Mouse (Mus musculus) forebrain, embryonic 13.5 days (tissue): ENCODE results near the gene Pde11a. TPM values are rescaled to one million over a fixed set of nuclear protein-coding genes. Genes with fewer than 3 reads are reported as not detected.
A peak's percentile ranks its signal among the peaks of the same experiment; 100 is the strongest.

Experiments used
- ATAC-seq: fragments of 200-750 bp; cut with Nextera tagmentation; 2 replicates; pipeline ENCODE4 v1.8.0; 2017
- H3K27ac ChIP-seq: fragments of 300-500 bp; sonication (generic); 2 replicates; pipeline ENCODE4 v1.5.1; 2015; ENCODE audit warnings: inconsistent platforms, mild to moderate bottlenecking, moderate library complexity
- H3K27me3 ChIP-seq: fragments of 300-500 bp; sonication (generic); 2 replicates; pipeline ENCODE4 v1.6.1; 2015; ENCODE audit warnings: mild to moderate bottlenecking, inconsistent platforms
- H3K36me3 ChIP-seq: fragments of 300-500 bp; sonication (generic); 2 replicates; pipeline ENCODE4 v1.6.1; 2015; ENCODE audit warnings: mild to moderate bottlenecking, inconsistent platforms; ENCODE audit not compliant: poor library complexity, severe bottlenecking
- H3K4me1 ChIP-seq: fragments of 300-500 bp; sonication (generic); 2 replicates; pipeline ENCODE4 v1.6.1; 2015; ENCODE audit warnings: inconsistent platforms
- H3K4me2 ChIP-seq: fragments of 300-500 bp; sonication (generic); 2 replicates; pipeline ENCODE4 v1.6.1; 2015; ENCODE audit warnings: inconsistent platforms, mild to moderate bottlenecking, moderate library complexity
- H3K4me3 ChIP-seq: fragments of 300-500 bp; sonication (generic); 2 replicates; pipeline ENCODE4 v1.5.1; 2015; ENCODE audit warnings: mild to moderate bottlenecking, inconsistent platforms
- H3K9ac ChIP-seq: fragments of 300-500 bp; sonication (generic); 2 replicates; pipeline ENCODE4 v1.6.1; 2015; ENCODE audit warnings: mild to moderate bottlenecking, inconsistent platforms
- H3K9me3 ChIP-seq: fragments of 300-500 bp; sonication (generic); replicated peaks from 2 replicates; pipeline ENCODE4 v1.6.1; 2016; ENCODE audit warnings: inconsistent platforms
- WGBS: fragments of 180-500 bp; shearing (Covaris S2); methylation state at CpG from one replicate; pipeline ENCODE4 v1.1.7; 2015; 5-methylcytosine and 5-hydroxymethylcytosine counted together
- polyA plus RNA-seq: library from polyadenylated mRNA; unstranded; fragments of >200 nt; fragmentation: Nextera tagmentation; extraction: Ambion mirVana; gene quantifications from 2 replicates; pipeline ENCODE4 v1.2.1, GENCODE M21; 2015

Pde11a gene
- polyA plus RNA-seq, 1 experiment from 2014 or later, result 0.31 TPM

GRCm38 (mm10) chr2:76360226-76360625 is 21.7 kb upstream of the Pde11a start, which contains the start of gene Cyct:
Gene Cyct, minus strand, starts transcription at chr2:76360450.
- Histone ChIP-seq H3K9ac (no peak within 1 kb of the TSS), H3K27ac (no peak within 1 kb of the TSS), H3K4me2 (no peak within 1 kb of the TSS), H3K27me3 (no peaks in the 10 kb centered on the region), H3K4me1 (no peaks in the 10 kb centered on the region), H3K4me3 (no peak within 1 kb of the TSS), H3K36me3 (no peaks in the 10 kb centered on the region), H3K9me3 (no peaks in the 10 kb centered on the region)
- 90% methylated on average over 11 of the region's 11 CpGs for WGBS
- ATAC-seq, result no peak

DNA sequence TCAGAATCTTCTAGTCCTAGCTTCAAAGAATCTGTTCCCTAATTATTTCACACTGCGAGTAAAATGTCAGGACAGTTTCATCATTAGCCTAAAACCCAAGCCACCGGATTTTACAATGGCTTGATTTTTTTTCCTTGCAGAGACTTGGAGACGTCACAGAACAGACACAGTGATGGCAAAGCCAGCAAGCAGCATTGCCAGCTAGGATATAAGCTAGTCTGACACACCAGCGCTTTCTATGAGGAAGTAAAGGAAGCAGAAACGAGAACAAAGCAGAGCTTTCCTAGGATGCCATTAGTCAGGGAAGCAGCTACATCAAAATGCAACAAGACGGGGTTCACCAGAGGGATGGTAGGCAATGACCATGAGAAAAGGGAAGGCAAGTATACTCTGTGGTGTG is 9.3 kb upstream of the Pde11a start:
- no peaks in the 10 kb centered on the region for H3K36me3 ChIP-seq
- H3K9ac ChIP-seq, result no peak overlapping the region
- H3K4me2 ChIP-seq, result no peak overlapping the region
- 0 out of 2 replicates have a peak, but pooled peaks have one; percentile 16 for ATAC-seq
- no peaks in the 10 kb centered on the region for H3K27me3 ChIP-seq
- no peaks in the 10 kb centered on the region for H3K4me1 ChIP-seq
- WGBS, result 56% methylated on average over 6 of the region's 6 CpGs
- no peak overlapping the region for H3K4me3 ChIP-seq
- H3K9me3 ChIP-seq, result no peaks in the 10 kb centered on the region
- no peak overlapping the region for H3K27ac ChIP-seq

DNA sequence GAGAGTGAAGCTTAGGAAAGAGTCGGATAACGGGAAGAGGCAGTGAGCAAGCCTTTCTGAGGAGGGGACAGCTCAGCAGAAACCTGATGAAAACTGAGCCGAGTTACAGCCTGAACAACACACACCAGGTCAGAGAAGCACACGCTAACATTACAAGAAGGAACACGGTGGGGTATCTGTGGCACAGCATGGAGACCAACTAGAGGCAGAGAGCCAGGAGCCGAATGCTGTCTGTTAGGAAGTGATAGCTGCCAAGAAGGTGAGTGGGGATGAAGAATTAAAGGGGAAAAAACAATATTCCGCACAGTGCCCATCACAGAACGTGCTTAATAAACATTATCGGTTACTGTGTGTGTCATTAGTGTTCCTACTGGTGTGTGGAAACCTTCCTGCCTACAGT is 3.6 kb upstream of the Pde11a start:
- H3K36me3 ChIP-seq, result no peaks in the 10 kb centered on the region
- peaks cover 22% of the 10 kb centered on the region for H3K27me3 ChIP-seq
- H3K4me3 ChIP-seq, result no peak overlapping the region
- ATAC-seq, result no peak
- peaks cover 9% of the 10 kb centered on the region for H3K4me1 ChIP-seq
- no peaks in the 10 kb centered on the region for H3K9me3 ChIP-seq
- H3K4me2 ChIP-seq, result no peak overlapping the region
- H3K9ac ChIP-seq, result no peak overlapping the region
- WGBS, result 88% methylated on average over 9 of the region's 9 CpGs
- H3K27ac ChIP-seq, result no peak overlapping the region

GRCm38 (mm10) chr2:76334596-76334995 is 4.0 kb downstream of the Pde11a start:
- Histone ChIP-seq H3K9me3 (no peaks in the 10 kb centered on the region), H3K27me3 (peaks cover 32% of the 10 kb centered on the region), H3K4me2 (no peak overlapping the region), H3K4me1 (peaks cover 9% of the 10 kb centered on the region), H3K9ac (no peak overlapping the region), H3K27ac (no peak overlapping the region), H3K4me3 (no peak overlapping the region), H3K36me3 (no peaks in the 10 kb centered on the region)
- 76% methylated on average over 5 of the region's 5 CpGs for WGBS
- ATAC-seq, result no peak

- whole genome bisulfite sequencing, result 79% methylated on average over 11 of the region's 11 CpGs
- ATAC-seq, result no peak
Observed at GRCm38 (mm10) chr2:76332161-76332805, 6.3 kb downstream of the Pde11a start.

GRCm38 (mm10) chr2:76330081-76330480 is 8.5 kb downstream of the Pde11a start:
- 92% methylated on average over 5 of the region's 5 CpGs for WGBS
- Histone ChIP-seq H3K4me1 (no peaks in the 10 kb centered on the region), H3K36me3 (no peaks in the 10 kb centered on the region), H3K9ac (no peak overlapping the region), H3K27ac (no peak overlapping the region), H3K9me3 (no peaks in the 10 kb centered on the region), H3K27me3 (no peaks in the 10 kb centered on the region), H3K4me2 (no peak overlapping the region), H3K4me3 (no peak overlapping the region)
- no peak for ATAC-seq

More at GRCm38 (mm10) chr2:76332161-76332805, 6.3 kb downstream of the Pde11a start:
- H3K27ac ChIP-seq, result no peak overlapping the region
- H3K4me2 ChIP-seq, result no peak overlapping the region
- H3K36me3 ChIP-seq, result no peaks in the 10 kb centered on the region
- no peak overlapping the region for H3K4me3 ChIP-seq
- H3K4me1 ChIP-seq, result no peaks in the 10 kb centered on the region
- H3K9me3 ChIP-seq, result no peaks in the 10 kb centered on the region
- H3K27me3 ChIP-seq, result 0 out of 2 replicates have a peak, but pooled peaks cover 11% of the 10 kb centered on the region
- no peak overlapping the region for H3K9ac ChIP-seq

- Histone ChIP-seq H3K36me3 (no peaks in the 10 kb centered on the region), H3K4me2 (no peak overlapping the region), H3K27me3 (no peaks in the 10 kb centered on the region), H3K27ac (no peak overlapping the region), H3K9me3 (no peaks in the 10 kb centered on the region), H3K4me1 (no peaks in the 10 kb centered on the region), H3K4me3 (no peak overlapping the region), H3K9ac (no peak overlapping the region)
- WGBS, result 85% methylated on average over 3 of the region's 3 CpGs
- no peak for ATAC-seq
Observed at GRCm38 (mm10) chr2:76326161-76326560, 12.4 kb downstream of the Pde11a start.

GRCm38 (mm10) chr2:76324463-76324862 is 14.1 kb downstream of the Pde11a start:
- Histone ChIP-seq H3K9ac (no peak overlapping the region), H3K9me3 (no peaks in the 10 kb centered on the region), H3K4me2 (no peak overlapping the region), H3K4me1 (no peaks in the 10 kb centered on the region), H3K4me3 (no peak overlapping the region), H3K27me3 (no peaks in the 10 kb centered on the region), H3K36me3 (no peaks in the 10 kb centered on the region), H3K27ac (no peak overlapping the region)
- ATAC-seq, result no peak
- 76% methylated on average over 5 of the region's 5 CpGs for WGBS

DNA sequence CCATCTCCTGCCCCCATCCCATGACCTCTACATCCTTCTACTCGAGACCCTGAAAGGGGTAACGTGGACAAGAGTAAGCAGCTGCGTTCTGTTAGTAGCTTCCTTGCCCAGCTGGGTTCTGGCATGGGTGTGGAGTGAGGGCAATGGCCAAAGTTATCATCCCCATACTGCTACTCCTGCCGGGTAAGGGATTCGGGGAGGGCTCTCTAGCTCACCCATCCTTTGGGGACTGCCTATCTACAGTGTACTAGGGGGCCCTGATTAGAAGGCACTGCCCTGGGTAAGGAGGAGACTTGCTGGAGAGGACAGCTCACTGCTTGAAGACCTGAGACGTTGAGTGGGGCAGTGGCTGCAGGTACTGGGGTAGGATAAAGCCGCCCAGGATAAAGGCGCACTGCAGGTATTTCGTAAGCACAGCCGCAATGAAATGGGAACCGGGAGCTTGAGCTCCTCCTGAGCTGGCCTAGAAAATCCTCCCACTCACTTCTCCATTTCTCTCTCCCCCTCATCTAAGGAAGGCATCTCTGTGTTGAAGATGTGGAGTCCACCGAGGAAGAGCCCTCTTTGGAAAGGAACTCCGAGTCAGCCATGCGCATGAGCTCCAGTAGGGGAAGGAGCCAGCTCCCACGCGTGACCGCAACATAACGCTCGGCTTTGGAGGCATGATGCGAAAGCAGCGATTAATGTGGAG is 15.2 kb downstream of the Pde11a start:
- H3K4me1 ChIP-seq, result no peaks in the 10 kb centered on the region
- H3K9ac ChIP-seq, result no peak overlapping the region
- no peak for ATAC-seq
- H3K27ac ChIP-seq, result no peak overlapping the region
- no peaks in the 10 kb centered on the region for H3K27me3 ChIP-seq
- 82% methylated on average over 21 of the region's 21 CpGs for WGBS
- no peak overlapping the region for H3K4me3 ChIP-seq
- no peak overlapping the region for H3K4me2 ChIP-seq
- H3K36me3 ChIP-seq, result no peaks in the 10 kb centered on the region
- no peaks in the 10 kb centered on the region for H3K9me3 ChIP-seq

GRCm38 (mm10) chr2:76320336-76320735 is 18.2 kb downstream of the Pde11a start:
- WGBS, result 78% methylated on average over 6 of the region's 6 CpGs
- Histone ChIP-seq H3K27me3 (no peaks in the 10 kb centered on the region), H3K9me3 (no peaks in the 10 kb centered on the region), H3K4me3 (no peak overlapping the region), H3K4me2 (no peak overlapping the region), H3K9ac (no peak overlapping the region), H3K4me1 (no peaks in the 10 kb centered on the region), H3K27ac (no peak overlapping the region), H3K36me3 (no peaks in the 10 kb centered on the region)
- ATAC-seq, result no peak

- Histone ChIP-seq H3K4me2 (no peak overlapping the region), H3K4me3 (no peak overlapping the region), H3K4me1 (no peaks in the 10 kb centered on the region), H3K27ac (no peak overlapping the region), H3K9me3 (no peaks in the 10 kb centered on the region), H3K36me3 (no peaks in the 10 kb centered on the region), H3K27me3 (no peaks in the 10 kb centered on the region), H3K9ac (no peak overlapping the region)
- no peak for ATAC-seq
- WGBS, result 89% methylated on average over 6 of the region's 6 CpGs
Observed at GRCm38 (mm10) chr2:76319231-76319630, 19.3 kb downstream of the Pde11a start.

DNA sequence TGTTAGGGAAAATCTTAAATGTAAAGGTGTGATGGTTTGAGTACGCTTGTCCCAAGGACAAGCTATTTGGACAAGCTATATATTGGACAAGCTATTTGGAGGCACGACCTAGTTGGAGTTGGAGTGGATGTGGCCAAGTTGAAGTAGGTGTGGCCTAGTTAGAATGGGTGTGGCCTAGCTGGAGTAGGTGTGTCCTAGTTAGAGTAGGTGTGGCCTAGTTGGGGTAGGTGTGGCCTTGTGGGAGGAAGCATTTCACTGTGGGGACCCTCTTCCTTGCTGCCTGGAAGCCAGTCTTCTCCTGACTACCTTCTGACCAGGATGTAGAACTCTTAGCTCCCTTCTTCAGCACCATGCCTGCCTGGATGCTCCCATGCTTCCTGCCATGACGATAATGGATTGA is 50.9 kb downstream of the Pde11a start:
- no peaks in the 10 kb centered on the region for H3K9me3 ChIP-seq
- WGBS, result 80% methylated on average over 3 of the region's 3 CpGs
- H3K27me3 ChIP-seq, result no peaks in the 10 kb centered on the region
- no peak overlapping the region for H3K4me3 ChIP-seq
- ATAC-seq, result no peak
- H3K4me2 ChIP-seq, result no peak overlapping the region
- no peak overlapping the region for H3K27ac ChIP-seq
- no peak overlapping the region for H3K9ac ChIP-seq
- H3K36me3 ChIP-seq, result no peaks in the 10 kb centered on the region
- H3K4me1 ChIP-seq, result 0 out of 2 replicates have a peak, but pooled peaks cover 7% of the 10 kb centered on the region
